Mouse (Mus musculus) hindbrain, embryonic 15.5 days (tissue): ENCODE measurements around the gene Setd3. TPM values are rescaled to one million over a fixed set of nuclear protein-coding genes. Genes with fewer than 3 reads are reported as not detected.
A peak's percentile ranks its signal among the peaks of the same experiment; 100 is the strongest.

ENCODE experiments used
- ATAC-seq: fragments of 200-750 bp; cut with Nextera tagmentation; 2 replicates; pipeline ENCODE4 v1.8.0; 2017; ENCODE audit warnings: low read depth, moderate number of reproducible peaks, moderate TSS enrichment; ENCODE audit not compliant: low FRiP score
- H3K27ac ChIP-seq: fragments of 300-500 bp; sonication (generic); replicated peaks from 2 replicates; pipeline ENCODE4 v1.5.1; 2015; ENCODE audit warnings: mild to moderate bottlenecking, inconsistent platforms
- H3K27me3 ChIP-seq: fragments of 300-500 bp; sonication (generic); 2 replicates; pipeline ENCODE4 v1.6.1; 2015; ENCODE audit warnings: control low read depth, inconsistent platforms
- H3K36me3 ChIP-seq: fragments of 300-500 bp; sonication (generic); 2 replicates; pipeline ENCODE4 v1.6.1; 2015; ENCODE audit warnings: control low read depth, inconsistent platforms
- H3K4me1 ChIP-seq: fragments of 300-500 bp; sonication (generic); replicated peaks from 2 replicates; pipeline ENCODE4 v1.6.1; 2015; ENCODE audit warnings: control low read depth, inconsistent platforms
- H3K4me2 ChIP-seq: fragments of 300-500 bp; sonication (generic); 2 replicates; pipeline ENCODE4 v1.6.1; 2015; ENCODE audit warnings: moderate library complexity, mild to moderate bottlenecking, inconsistent platforms
- H3K4me3 ChIP-seq: fragments of 300-500 bp; sonication (generic); 2 replicates; pipeline ENCODE4 v1.5.1; 2015; ENCODE audit warnings: mild to moderate bottlenecking, inconsistent platforms
- H3K9ac ChIP-seq: fragments of 300-500 bp; sonication (generic); 2 replicates; pipeline ENCODE4 v1.6.1; 2015; ENCODE audit warnings: inconsistent platforms
- H3K9me3 ChIP-seq: fragments of 300-500 bp; sonication (generic); 2 replicates; pipeline ENCODE4 v1.6.1; 2016; ENCODE audit warnings: control low read depth, inconsistent platforms
- WGBS: fragments of 180-500 bp; shearing (Covaris S2); methylation state at CpG from one replicate; pipeline ENCODE4 v1.1.7; 2015; 5-methylcytosine and 5-hydroxymethylcytosine counted together
- polyA plus RNA-seq: library from polyadenylated mRNA; unstranded; fragments of >200 nt; fragmentation: Nextera tagmentation; extraction: Ambion mirVana; gene quantifications from 2 replicates; pipeline ENCODE4 v1.2.1, GENCODE M21; 2015

The Setd3 gene
- polyA plus RNA-seq, 1 experiment from 2014 or later = 95.9 TPM

DNA sequence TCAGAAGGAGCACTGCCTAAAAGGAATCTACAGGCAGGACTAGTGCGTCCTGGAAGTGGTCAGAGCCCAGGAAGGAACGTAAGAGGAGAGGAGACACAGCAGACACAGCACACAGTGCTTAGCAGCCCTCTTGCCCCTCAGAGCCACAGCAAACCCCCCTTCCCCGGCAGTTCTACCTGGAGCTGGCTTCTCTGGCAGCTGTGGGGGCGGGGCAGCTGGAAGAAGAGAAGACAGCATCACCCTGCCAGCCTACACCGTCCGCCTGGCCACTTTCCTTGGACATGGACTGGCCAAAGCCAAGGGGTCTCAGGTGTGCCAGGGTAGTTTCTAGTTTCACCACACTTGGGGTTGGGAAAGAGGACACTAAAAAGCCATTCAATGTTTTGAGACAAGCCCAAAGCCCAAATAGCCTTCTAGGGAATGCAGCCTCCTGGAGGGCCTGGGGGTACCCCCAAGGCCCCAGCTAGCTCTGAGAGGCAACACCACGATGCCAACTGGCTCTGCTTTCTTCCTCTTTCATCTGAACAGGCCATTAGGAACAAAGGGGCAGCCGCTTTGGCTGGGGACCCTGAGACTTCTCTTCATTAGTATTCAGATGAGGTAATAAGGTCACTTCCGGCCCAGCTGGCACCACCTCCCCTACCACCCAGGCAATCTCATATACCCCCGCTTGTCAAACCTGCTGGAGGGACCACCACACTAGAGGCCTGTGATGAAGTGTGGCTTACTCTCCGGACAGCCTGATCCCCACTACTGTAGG, 37.7 kb upstream of the Setd3 start:
- peaks cover 93% of the 10 kb centered on the region for H3K4me1 ChIP-seq
- no peak overlapping the region for H3K9ac ChIP-seq
- ATAC-seq = no peak
- no peaks in the 10 kb centered on the region for H3K27me3 ChIP-seq
- H3K4me2 ChIP-seq = no peak overlapping the region
- no peaks in the 10 kb centered on the region for H3K9me3 ChIP-seq
- H3K36me3 ChIP-seq = no peaks in the 10 kb centered on the region
- peak overlapping the region; percentile 59; the same call in 1 of the 2 replicates for H3K27ac ChIP-seq
- 40% methylated on average over 11 of the region's 11 CpGs for WGBS
- no peak overlapping the region for H3K4me3 ChIP-seq

DNA sequence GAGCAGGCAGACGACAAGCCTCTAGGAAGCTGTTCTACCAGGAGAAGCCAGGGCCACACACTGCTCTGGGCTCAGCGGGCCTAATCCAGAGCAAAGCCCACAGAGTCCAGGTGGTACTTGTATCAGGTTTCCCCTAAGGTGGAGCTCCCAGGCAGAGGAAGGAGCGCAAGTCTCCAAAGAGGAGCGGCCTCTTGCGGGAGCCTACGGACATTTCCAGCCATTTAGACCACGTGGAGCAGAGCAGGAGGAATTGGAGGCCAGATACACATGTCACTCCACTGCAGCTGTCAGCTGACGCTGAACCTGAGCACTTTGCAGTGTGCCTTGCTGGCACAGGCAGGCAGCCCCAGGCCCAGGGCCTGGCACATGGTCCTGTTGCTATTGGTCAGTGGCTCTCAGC, 36.0 kb upstream of the Setd3 start:
- 52% methylated on average over 8 of the region's 8 CpGs for WGBS
- no peak for ATAC-seq
- no peak overlapping the region for H3K27ac ChIP-seq

DNA sequence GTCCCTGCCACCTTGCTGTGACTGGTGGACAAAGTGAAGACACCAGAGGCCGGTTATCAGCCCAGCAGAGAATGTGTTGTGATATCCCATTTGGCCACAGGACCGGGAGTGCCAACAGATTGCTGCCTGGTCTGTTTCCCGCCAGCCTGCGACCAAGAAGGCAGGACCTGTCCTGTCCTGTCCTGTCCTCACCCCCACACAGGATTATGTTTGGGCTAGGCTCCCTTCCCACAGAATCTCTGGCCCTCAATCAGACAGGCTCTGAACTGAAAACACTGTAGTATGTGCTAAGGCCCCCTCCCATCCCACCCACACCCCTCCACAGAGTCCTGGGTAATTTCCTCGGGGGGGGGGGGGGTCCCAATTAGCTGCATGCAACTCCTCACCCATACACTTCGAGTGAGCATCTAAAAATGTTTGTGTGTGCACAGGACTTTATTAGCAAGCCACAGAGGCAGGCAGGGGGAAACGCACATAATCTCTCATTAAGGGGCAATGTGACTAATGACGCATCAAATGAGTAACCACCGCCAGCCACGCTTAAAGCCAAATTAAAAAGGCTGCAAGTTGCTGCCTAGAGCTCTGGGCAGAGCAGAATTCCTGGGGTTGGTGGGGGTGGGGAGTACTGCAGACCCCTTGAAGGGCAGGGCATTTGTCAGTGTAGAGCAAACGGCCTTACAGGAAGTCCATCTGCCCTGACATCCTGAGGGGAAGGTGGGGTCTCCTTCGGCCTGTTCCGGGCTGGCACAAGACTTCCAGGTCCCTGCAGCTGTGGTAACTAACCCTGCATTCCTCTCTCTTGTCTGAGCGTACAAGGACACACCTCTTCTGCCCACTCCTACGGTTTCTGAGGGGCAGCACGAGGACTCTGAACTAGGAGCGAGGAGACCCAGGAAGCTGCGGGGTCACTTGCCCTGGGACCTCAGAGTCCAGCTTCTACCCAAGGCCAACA, 34.3 kb upstream of the Setd3 start:
- no peak overlapping the region for H3K9ac ChIP-seq
- ATAC-seq = no peak
- no peak overlapping the region for H3K4me3 ChIP-seq
- peak overlapping the region; percentile 23; the same call in 1 of the 2 replicates for H3K27ac ChIP-seq
- WGBS = 37% methylated on average over 18 of the region's 18 CpGs
- no peaks in the 10 kb centered on the region for H3K36me3 ChIP-seq
- peaks cover 78% of the 10 kb centered on the region for H3K4me1 ChIP-seq
- no peak overlapping the region for H3K4me2 ChIP-seq
- H3K9me3 ChIP-seq = no peaks in the 10 kb centered on the region
- no peaks in the 10 kb centered on the region for H3K27me3 ChIP-seq

More for the DNA sequence above, 36.0 kb upstream of the Setd3 start:
- H3K4me1 ChIP-seq = peaks cover 83% of the 10 kb centered on the region
- H3K9ac ChIP-seq = no peak overlapping the region
- H3K4me3 ChIP-seq = no peak overlapping the region
- no peaks in the 10 kb centered on the region for H3K36me3 ChIP-seq
- no peaks in the 10 kb centered on the region for H3K9me3 ChIP-seq
- H3K4me2 ChIP-seq = no peak overlapping the region
- H3K27me3 ChIP-seq = no peaks in the 10 kb centered on the region

DNA sequence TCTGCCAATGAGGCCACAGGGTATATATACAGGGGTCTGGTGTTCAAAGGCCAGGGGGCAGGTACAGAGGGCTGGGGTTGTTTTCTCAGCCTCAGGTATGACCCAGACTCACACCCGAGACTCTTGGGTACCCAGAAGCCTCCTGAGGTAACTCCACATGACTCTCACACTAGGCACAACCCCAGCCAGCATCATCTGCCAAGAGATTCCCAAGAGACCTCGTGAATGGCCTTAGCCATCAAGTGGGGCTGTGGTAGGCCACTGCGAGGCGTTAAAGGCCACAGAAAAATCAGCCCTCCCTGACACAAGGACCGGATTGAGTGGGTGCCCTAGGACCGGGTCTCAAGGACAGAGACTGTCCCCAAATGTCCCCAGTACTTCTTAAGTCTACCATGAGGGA, 33.4 kb upstream of the Setd3 start:
- Histone ChIP-seq H3K4me3 (no peak overlapping the region), H3K36me3 (no peaks in the 10 kb centered on the region), H3K4me1 (peaks cover 74% of the 10 kb centered on the region), H3K9ac (no peak overlapping the region), H3K27me3 (no peaks in the 10 kb centered on the region), H3K4me2 (no peak overlapping the region), H3K27ac (peak overlapping the region; percentile 56; the same call in 1 of the 2 replicates), H3K9me3 (no peaks in the 10 kb centered on the region)
- ATAC-seq = no peak
- 81% methylated on average over 6 of the region's 6 CpGs for WGBS

DNA sequence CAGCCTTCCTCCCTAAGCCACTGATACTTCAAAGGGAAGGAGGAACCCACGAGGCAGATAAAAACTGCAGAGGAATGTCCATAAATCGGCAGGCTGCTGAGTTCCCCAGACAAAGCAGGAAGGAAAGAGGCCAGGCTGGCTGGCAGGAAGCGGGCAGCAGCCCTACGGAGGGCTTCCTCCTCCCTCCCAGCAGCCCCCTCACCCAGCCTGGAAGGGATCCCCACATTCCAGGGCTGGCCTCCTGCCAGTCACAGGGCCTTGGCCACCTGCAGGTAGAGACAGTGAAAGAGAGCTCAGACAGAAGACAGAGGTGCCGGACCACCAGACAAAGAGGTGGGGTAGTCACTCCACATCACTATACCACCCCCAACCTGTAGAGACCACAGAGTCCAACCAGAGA, 33.0 kb upstream of the Setd3 start:
- Histone ChIP-seq H3K4me1 (peaks cover 70% of the 10 kb centered on the region), H3K36me3 (no peaks in the 10 kb centered on the region), H3K27me3 (no peaks in the 10 kb centered on the region), H3K9me3 (no peaks in the 10 kb centered on the region), H3K27ac (peak overlapping the region; percentile 56; the same call in 1 of the 2 replicates), H3K4me2 (no peak overlapping the region), H3K4me3 (no peak overlapping the region), H3K9ac (no peak overlapping the region)
- ATAC-seq = no peak
- 30% methylated on average over 5 of the region's 5 CpGs for WGBS

DNA sequence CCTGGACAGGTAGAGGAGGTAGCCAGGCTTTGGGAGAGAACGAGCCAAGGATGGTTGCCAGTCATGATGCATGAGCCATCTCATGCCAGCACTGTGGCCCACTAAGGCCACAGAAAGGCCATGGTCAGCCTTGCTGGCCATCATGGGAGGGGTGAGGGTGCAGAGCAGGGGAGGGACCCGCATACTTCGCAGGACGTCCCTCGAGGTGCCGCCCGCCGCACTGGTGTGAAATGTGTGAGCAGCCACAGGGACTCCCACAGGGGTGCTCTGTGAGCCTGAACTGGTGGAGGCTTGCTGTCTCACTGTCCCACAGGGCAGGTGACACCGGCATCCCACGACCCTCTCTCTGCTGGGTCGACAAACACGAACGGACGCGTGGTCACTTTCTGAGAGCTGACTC, 31.5 kb upstream of the Setd3 start:
- Histone ChIP-seq H3K9me3 (no peaks in the 10 kb centered on the region), H3K9ac (no peak overlapping the region), H3K4me3 (no peak overlapping the region), H3K4me1 (peaks cover 59% of the 10 kb centered on the region), H3K27me3 (no peaks in the 10 kb centered on the region), H3K36me3 (peaks cover 2% of the 10 kb centered on the region; the same call in 1 of the 2 replicates), H3K4me2 (no peak overlapping the region), H3K27ac (no peak overlapping the region)
- ATAC-seq = no peak
- WGBS = 92% methylated on average over 15 of the region's 15 CpGs

DNA sequence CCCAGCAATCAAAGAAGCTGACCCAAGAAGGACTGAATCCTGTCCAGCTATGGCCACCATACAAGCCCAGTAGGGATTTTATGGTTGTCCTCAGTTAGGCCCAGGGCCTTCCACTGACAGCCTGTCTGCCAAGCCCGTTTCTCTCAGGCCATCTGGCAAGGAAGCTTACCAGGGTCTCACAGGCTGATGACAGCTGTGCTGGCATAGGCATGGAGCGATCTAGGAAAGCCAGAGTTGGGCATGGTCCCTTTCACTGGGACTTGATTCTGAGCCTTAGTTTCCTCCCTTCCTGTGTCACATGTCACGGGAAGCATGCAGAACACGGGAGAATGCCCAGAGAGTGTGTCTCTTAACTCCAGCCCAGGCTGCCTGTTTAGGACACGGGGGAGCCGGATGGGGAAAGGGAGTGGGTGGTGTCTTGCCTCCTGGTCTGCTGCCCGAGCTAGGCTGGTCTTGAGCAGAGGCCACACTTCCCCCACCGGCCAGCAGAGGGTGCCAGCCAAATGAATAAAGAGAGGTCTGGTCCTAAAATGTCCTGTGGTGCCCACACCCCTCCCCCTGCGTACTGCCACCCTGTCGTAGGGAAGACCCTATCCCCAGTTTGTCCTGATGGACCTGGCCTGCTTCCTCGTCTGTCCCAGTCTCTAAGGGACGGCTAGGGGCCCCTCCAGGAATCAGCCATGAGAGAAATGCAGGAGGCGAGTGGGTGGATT, 29.8 kb upstream of the Setd3 start:
- Histone ChIP-seq H3K27me3 (no peaks in the 10 kb centered on the region), H3K4me3 (no peak overlapping the region), H3K36me3 (peaks cover 8% of the 10 kb centered on the region; the same call in 1 of the 2 replicates), H3K27ac (no peak overlapping the region), H3K9ac (no peak overlapping the region), H3K4me2 (no peak overlapping the region), H3K9me3 (no peaks in the 10 kb centered on the region), H3K4me1 (peaks cover 44% of the 10 kb centered on the region)
- WGBS = 28% methylated on average over 13 of the region's 13 CpGs
- ATAC-seq = peak; percentile 15; the same call in 1 of the 2 replicates

DNA sequence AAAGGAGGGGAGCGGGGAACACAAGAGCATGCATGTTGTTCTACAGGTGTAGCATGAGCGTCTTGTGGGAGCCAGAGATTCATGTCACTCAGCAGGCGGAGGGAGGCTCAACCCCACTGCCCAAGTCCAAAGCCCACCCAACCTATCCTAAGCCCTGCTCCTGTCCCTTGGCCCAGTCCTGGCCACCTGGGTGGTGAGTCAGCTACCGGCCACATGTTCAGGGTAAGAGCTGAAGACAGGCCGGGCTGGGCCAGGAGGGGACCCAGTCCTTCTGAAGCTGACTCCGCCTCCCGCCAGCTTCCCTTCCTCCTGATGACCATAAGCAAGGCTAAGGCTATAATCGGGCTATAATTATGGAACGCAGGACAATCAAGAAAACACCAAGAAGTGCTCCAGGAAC, 29.1 kb upstream of the Setd3 start:
- Histone ChIP-seq H3K4me3 (no peak overlapping the region), H3K4me1 (peaks cover 37% of the 10 kb centered on the region), H3K27me3 (no peaks in the 10 kb centered on the region), H3K9me3 (no peaks in the 10 kb centered on the region), H3K9ac (no peak overlapping the region), H3K36me3 (peaks cover 10% of the 10 kb centered on the region; the same call in 1 of the 2 replicates), H3K4me2 (no peak overlapping the region), H3K27ac (no peak overlapping the region)
- 87% methylated on average over 9 of the region's 9 CpGs for WGBS
- ATAC-seq = no peak

DNA sequence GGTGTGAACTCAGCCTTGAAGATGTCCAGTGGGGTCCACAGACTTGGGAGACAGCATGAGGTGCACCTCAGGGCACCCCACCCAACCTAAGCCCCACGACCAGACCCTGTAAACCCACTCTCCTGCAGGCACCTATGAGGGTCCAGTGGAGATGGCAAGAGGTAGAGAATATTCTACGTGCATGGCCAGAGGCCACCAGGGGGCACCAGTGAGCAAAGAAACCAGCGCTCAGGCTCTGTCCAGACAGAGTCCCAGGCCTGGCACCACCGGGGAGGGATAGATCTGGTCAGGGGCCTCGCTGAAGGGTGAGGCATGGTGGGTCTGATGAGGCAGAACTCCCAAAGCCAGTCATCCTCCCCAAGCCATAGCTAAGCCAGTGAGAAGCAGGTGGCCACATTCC, 27.5 kb upstream of the Setd3 start:
- ATAC-seq = peak; percentile 71
- Histone ChIP-seq H3K4me2 (no peak overlapping the region), H3K9ac (no peak overlapping the region), H3K4me1 (peaks cover 21% of the 10 kb centered on the region), H3K36me3 (peaks cover 17% of the 10 kb centered on the region), H3K27ac (no peak overlapping the region), H3K4me3 (no peak overlapping the region), H3K9me3 (no peaks in the 10 kb centered on the region), H3K27me3 (no peaks in the 10 kb centered on the region)
- 8% methylated on average over 5 of the region's 5 CpGs for WGBS

DNA sequence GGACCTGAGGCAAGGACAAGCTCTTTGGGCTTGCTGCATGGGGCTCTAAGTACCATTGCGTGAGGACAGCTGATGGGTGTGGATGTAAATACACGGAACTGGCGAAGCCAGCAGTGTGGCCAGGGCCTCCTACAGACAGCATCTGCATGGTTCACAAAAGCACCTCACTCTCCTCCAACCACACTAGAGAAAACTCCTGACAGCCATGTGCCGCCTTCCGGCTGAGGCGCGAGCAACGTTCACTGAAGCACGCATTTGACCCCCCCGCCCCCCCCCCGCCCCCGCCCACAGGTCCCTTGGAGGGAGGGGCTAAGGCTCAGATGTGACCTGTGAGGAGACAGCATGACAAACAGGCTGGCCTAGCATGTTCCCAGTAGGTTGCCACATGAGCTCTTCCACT, 25.9 kb upstream of the Setd3 start:
- no peaks in the 10 kb centered on the region for H3K27me3 ChIP-seq
- peaks cover 16% of the 10 kb centered on the region for H3K4me1 ChIP-seq
- no peak overlapping the region for H3K27ac ChIP-seq
- H3K9me3 ChIP-seq = no peaks in the 10 kb centered on the region
- WGBS = 60% methylated on average over 12 of the region's 12 CpGs
- no peak overlapping the region for H3K4me2 ChIP-seq
- ATAC-seq = no peak
- no peak overlapping the region for H3K9ac ChIP-seq
- no peak overlapping the region for H3K4me3 ChIP-seq
- peaks cover 32% of the 10 kb centered on the region for H3K36me3 ChIP-seq

DNA sequence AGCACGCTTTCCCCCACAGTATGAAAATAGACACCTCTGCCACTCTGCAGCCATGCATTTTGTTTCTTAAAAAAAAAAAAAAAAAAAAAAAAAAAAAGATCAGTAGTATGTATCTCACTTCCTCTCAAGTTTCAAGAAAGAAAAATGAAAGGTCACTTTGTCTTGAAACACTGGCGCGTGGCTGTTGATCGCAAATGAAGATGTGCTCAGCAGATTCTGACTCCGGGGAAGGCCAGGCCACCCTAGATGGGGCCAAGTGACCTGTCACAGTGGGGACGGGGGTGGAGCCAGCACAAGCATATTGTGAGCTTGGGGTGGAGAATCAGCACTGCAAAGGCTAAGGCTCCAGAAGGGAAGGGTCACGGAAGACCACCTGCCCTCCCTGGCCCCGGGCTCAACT, 24.8 kb upstream of the Setd3 start:
- H3K4me3 ChIP-seq = no peak overlapping the region
- no peaks in the 10 kb centered on the region for H3K27me3 ChIP-seq
- 57% methylated on average over 8 of the region's 8 CpGs for WGBS
- H3K27ac ChIP-seq = no peak overlapping the region
- ATAC-seq = no peak
- H3K36me3 ChIP-seq = peaks cover 43% of the 10 kb centered on the region
- peaks cover 8% of the 10 kb centered on the region for H3K4me1 ChIP-seq
- no peak overlapping the region for H3K9ac ChIP-seq
- no peak overlapping the region for H3K4me2 ChIP-seq
- no peaks in the 10 kb centered on the region for H3K9me3 ChIP-seq
